Mouse (Mus musculus) stomach, embryonic 15.5 days (tissue): ENCODE measurements around the gene Dus1l. TPM values are rescaled to one million over a fixed set of nuclear protein-coding genes. Genes with fewer than 3 reads are reported as not detected.
"Not testable (repeated sequence)": the region's sequence is repeated elsewhere in the genome, so short reads cannot be mapped to it uniquely, and the experiment has no call there.

Source experiments
- ATAC-seq: fragments of 200-750 bp; cut with Nextera tagmentation; 2 replicates; pipeline ENCODE4 v1.8.0; 2017; ENCODE audit warnings: low read depth, moderate number of reproducible peaks, moderate TSS enrichment; ENCODE audit not compliant: insufficient read depth, low FRiP score
- H3K27ac ChIP-seq: fragments of 300-500 bp; sonication (generic); 2 replicates; pipeline ENCODE4 v1.5.1; 2015; ENCODE audit warnings: mild to moderate bottlenecking, inconsistent platforms
- H3K27me3 ChIP-seq: fragments of 300-500 bp; sonication (generic); replicated peaks from 2 replicates; pipeline ENCODE4 v1.6.1; 2015; ENCODE audit warnings: inconsistent platforms
- H3K36me3 ChIP-seq: fragments of 300-500 bp; sonication (generic); 2 replicates; pipeline ENCODE4 v1.6.1; 2015; ENCODE audit warnings: inconsistent platforms
- H3K4me1 ChIP-seq: fragments of 300-500 bp; sonication (generic); 2 replicates; pipeline ENCODE4 v1.6.1; 2015; ENCODE audit warnings: inconsistent platforms
- H3K4me2 ChIP-seq: fragments of 300-500 bp; sonication (generic); 2 replicates; pipeline ENCODE4 v1.6.1; 2015; ENCODE audit warnings: mild to moderate bottlenecking, inconsistent platforms
- H3K4me3 ChIP-seq: fragments of 300-500 bp; sonication (generic); replicated peaks from 2 replicates; pipeline ENCODE4 v1.5.1; 2015; ENCODE audit warnings: inconsistent platforms
- H3K9ac ChIP-seq: fragments of 300-500 bp; sonication (generic); 2 replicates; pipeline ENCODE4 v1.6.1; 2015; ENCODE audit warnings: inconsistent platforms
- H3K9me3 ChIP-seq: fragments of 300-500 bp; sonication (generic); 2 replicates; pipeline ENCODE4 v1.6.1; 2016; ENCODE audit warnings: inconsistent platforms
- WGBS: fragments of 180-500 bp; shearing (Covaris S2); methylation state at CpG from one replicate; pipeline ENCODE4 v1.1.7; 2015; 5-methylcytosine and 5-hydroxymethylcytosine counted together
- polyA plus RNA-seq: library from polyadenylated mRNA; unstranded; fragments of >200 nt; fragmentation: Nextera tagmentation; extraction: Ambion mirVana; gene quantifications from 2 replicates; pipeline ENCODE4 v1.2.1, GENCODE M21; 2015

Dus1l gene
- polyA plus RNA-seq, 1 experiment from 2014 or later, result 69.2 TPM

GRCm38 (mm10) chr11:120785145-120785544, 11.1 kb downstream of the Dus1l start:
- peaks cover 15% of the 10 kb centered on the region for H3K4me1 ChIP-seq
- WGBS, result 30% methylated on average over 9 of the region's 9 CpGs
- H3K27me3 ChIP-seq, result no peaks in the 10 kb centered on the region
- H3K36me3 ChIP-seq, result peaks cover 20% of the 10 kb centered on the region
- peak overlapping the region; percentile 94 for H3K4me2 ChIP-seq
- no peak for ATAC-seq
- H3K9ac ChIP-seq, result peak overlapping the region; percentile 64
- H3K4me3 ChIP-seq, result peak overlapping the region; percentile 93
- H3K9me3 ChIP-seq, result no peaks in the 10 kb centered on the region
- peak overlapping the region; percentile 78; the same call in 1 of the 2 replicates for H3K27ac ChIP-seq

- Histone ChIP-seq H3K4me2 (peak within 1 kb of the TSS; percentile 94), H3K27me3 (no peaks in the 10 kb centered on the region), H3K9ac (peak within 1 kb of the TSS; percentile 64), H3K36me3 (peaks cover 11% of the 10 kb centered on the region), H3K4me1 (peaks cover 15% of the 10 kb centered on the region), H3K4me3 (peak within 1 kb of the TSS; percentile 93), H3K27ac (peak within 1 kb of the TSS; percentile 78), H3K9me3 (no peaks in the 10 kb centered on the region)
- WGBS, result under 1% methylated on average over 88 of the region's 107 CpGs
- peak; percentile 78 for ATAC-seq
These were observed 12.0 kb downstream of the Dus1l start, which contains the start of the genes Rfng and Gps1 for GRCm38 (mm10) chr11:120784064-120784791. Rfng (minus strand) TSS chr11:120784207. Gps1 (plus strand) TSS chr11:120784272.

- Histone ChIP-seq H3K36me3 (peaks cover 8% of the 10 kb centered on the region), H3K4me1 (peaks cover 15% of the 10 kb centered on the region), H3K9ac (peak overlapping the region; percentile 64), H3K4me3 (peak overlapping the region; percentile 93), H3K4me2 (peak overlapping the region; percentile 94), H3K27me3 (no peaks in the 10 kb centered on the region), H3K27ac (peak overlapping the region; percentile 78), H3K9me3 (no peaks in the 10 kb centered on the region)
- 0 out of 2 replicates have a peak, but pooled peaks have one; percentile 20 for ATAC-seq
- 2% methylated on average over 42 of the region's 42 CpGs for WGBS
These were observed 12.7 kb downstream of the Dus1l start for GRCm38 (mm10) chr11:120783426-120784063.

- ATAC-seq, H3K27ac ChIP-seq, H3K9ac ChIP-seq, H3K4me2 ChIP-seq, H3K9me3 ChIP-seq, H3K36me3 ChIP-seq, H3K4me3 ChIP-seq, H3K27me3 ChIP-seq: not testable (repeated sequence)
- peaks cover 15% of the 10 kb centered on the region for H3K4me1 ChIP-seq
- WGBS, result 97% methylated on average over 6 of the region's 6 CpGs
These were observed 14.8 kb downstream of the Dus1l start for GRCm38 (mm10) chr11:120781361-120781760.

GRCm38 (mm10) chr11:120779876-120780275, 16.3 kb downstream of the Dus1l start:
- Histone ChIP-seq H3K36me3 (no peaks in the 10 kb centered on the region), H3K4me1 (peaks cover 4% of the 10 kb centered on the region; the same call in 1 of the 2 replicates), H3K9ac (no peak overlapping the region), H3K27ac (no peak overlapping the region), H3K9me3 (no peaks in the 10 kb centered on the region), H3K4me2 (no peak overlapping the region), H3K4me3 (no peak overlapping the region), H3K27me3 (no peaks in the 10 kb centered on the region)
- 85% methylated on average over 1 of the region's 1 CpGs for WGBS
- no peak for ATAC-seq

- WGBS, result 41% methylated on average over 6 of the region's 6 CpGs
- Histone ChIP-seq H3K27me3 (no peaks in the 10 kb centered on the region), H3K27ac (no peak overlapping the region), H3K36me3 (no peaks in the 10 kb centered on the region), H3K4me1 (no peaks in the 10 kb centered on the region), H3K9ac (no peak overlapping the region), H3K4me2 (no peak overlapping the region), H3K9me3 (no peaks in the 10 kb centered on the region), H3K4me3 (no peak overlapping the region)
- ATAC-seq, result no peak
These were observed 19.1 kb downstream of the Dus1l start for GRCm38 (mm10) chr11:120777123-120777522.

GRCm38 (mm10) chr11:120775774-120776469, 20.3 kb downstream of the Dus1l start:
- Histone ChIP-seq H3K36me3 (no peaks in the 10 kb centered on the region), H3K4me2 (no peak overlapping the region; the same call in 1 of the 2 replicates), H3K9ac (no peak overlapping the region), H3K27me3 (no peaks in the 10 kb centered on the region), H3K27ac (no peak overlapping the region), H3K4me3 (no peak overlapping the region), H3K9me3 (no peaks in the 10 kb centered on the region), H3K4me1 (no peaks in the 10 kb centered on the region)
- WGBS, result 21% methylated on average over 15 of the region's 15 CpGs
- ATAC-seq, result peak; percentile 90

GRCm38 (mm10) chr11:120773463-120774190, 22.6 kb downstream of the Dus1l start:
- no peaks in the 10 kb centered on the region for H3K9me3 ChIP-seq
- no peak overlapping the region for H3K4me2 ChIP-seq
- H3K27me3 ChIP-seq, result no peaks in the 10 kb centered on the region
- no peak overlapping the region for H3K4me3 ChIP-seq
- no peak for ATAC-seq
- H3K4me1 ChIP-seq, result no peaks in the 10 kb centered on the region
- H3K9ac ChIP-seq, result no peak overlapping the region
- no peaks in the 10 kb centered on the region for H3K36me3 ChIP-seq
- H3K27ac ChIP-seq, result no peak overlapping the region
- 84% methylated on average over 7 of the region's 7 CpGs for WGBS

- 71% methylated on average over 3 of the region's 3 CpGs for WGBS
- Histone ChIP-seq H3K4me2 (no peak overlapping the region), H3K9me3 (no peaks in the 10 kb centered on the region), H3K4me3 (no peak overlapping the region), H3K4me1 (no peaks in the 10 kb centered on the region), H3K27me3 (no peaks in the 10 kb centered on the region), H3K27ac (no peak overlapping the region), H3K36me3 (no peaks in the 10 kb centered on the region), H3K9ac (no peak overlapping the region)
- no peak for ATAC-seq
These were observed 23.5 kb downstream of the Dus1l start for GRCm38 (mm10) chr11:120772749-120773148.

- no peak overlapping the region for H3K4me2 ChIP-seq
- ATAC-seq, result peak; percentile 50
- H3K27ac ChIP-seq, result no peak overlapping the region; the same call in 1 of the 2 replicates
- no peaks in the 10 kb centered on the region for H3K36me3 ChIP-seq
- 64% methylated on average over 1 of the region's 1 CpGs for WGBS
- no peak overlapping the region for H3K4me3 ChIP-seq
- H3K9me3 ChIP-seq, result no peaks in the 10 kb centered on the region
- H3K4me1 ChIP-seq, result no peaks in the 10 kb centered on the region
- H3K9ac ChIP-seq, result no peak overlapping the region
- no peaks in the 10 kb centered on the region for H3K27me3 ChIP-seq
These were observed 28.0 kb downstream of the Dus1l start for GRCm38 (mm10) chr11:120768206-120768605.

GRCm38 (mm10) chr11:120767023-120767422, 29.2 kb downstream of the Dus1l start:
- 63% methylated on average over 5 of the region's 7 CpGs for whole genome bisulfite sequencing
- H3K36me3 ChIP-seq, H3K4me2 ChIP-seq, H3K27ac ChIP-seq, ATAC-seq, H3K9ac ChIP-seq, H3K4me3 ChIP-seq, H3K27me3 ChIP-seq, H3K4me1 ChIP-seq, H3K9me3 ChIP-seq: not testable (repeated sequence)
